Comparison of ENCODE assay signal across 7 mouse cellular contexts in genomic region chr9:35211573-35212511, GRCm38 (mm10). TPM values are rescaled to one million over a fixed set of nuclear protein-coding genes. Genes with fewer than 3 reads are reported as not detected.
DNase-seq lines count a peak whose midpoint lies in the region; ATAC-seq and TF ChIP-seq lines count a peak whose summit lies in the region.

No protein-coding gene starts in this region.

- peaks cover 3% of the 10 kb centered on the region; the same call in 1 of the 2 replicates for H3K4me1 ChIP-seq in cortical plate, adult 2 months (ENCODE audit: control insufficient read depth, insufficient read depth, low read length)
- no peaks in the 10 kb centered on the region; the same call in 1 of the 2 replicates for H3K4me1 ChIP-seq in hindbrain, embryonic 11.5 days (replicated peaks; ENCODE audit: control insufficient read depth, insufficient read depth, low read length)

- H3K36me3 ChIP-seq in hindbrain, embryonic 11.5 days (ENCODE audit: control insufficient read depth, insufficient read depth, low read length) = peaks cover 2% of the 10 kb centered on the region; the same call in 1 of the 2 replicates

- DNase-seq in layer of hippocampus, adult 2 months (ENCODE audit: low spot score in 2 of 2) = no peak
- no peak for DNase-seq in layer of hippocampus, postnatal 25 days (ENCODE audit: extremely low spot score in 1 of 2, low spot score in 1 of 2)
- no peak for DNase-seq in hindbrain, embryonic 11.5 days (ENCODE audit: low spot score)
- DNase-seq in urinary bladder, adult 18-20 months (ENCODE audit: low spot score in 2 of 2) = no peak
- no peak for DNase-seq in layer of hippocampus, adult 18-20 months (ENCODE audit: low spot score in 2 of 2)

- ATAC-seq in hindbrain, embryonic 11.5 days (ENCODE audit: low FRiP score) = 0 out of 2 replicates have a peak, but pooled peaks have one; percentile 0
- ATAC-seq in megakaryocyte-erythroid progenitor cell, adult 5-6 weeks (replicated peaks; ENCODE audit: low FRiP score, low TSS enrichment, poor library complexity, severe bottlenecking) = peak; percentile 2; the same call in 1 of the 2 replicates

- WGBS in hindbrain, embryonic 11.5 days = 36% methylated on average over 26 of the region's 26 CpGs

- H3K9ac ChIP-seq in hindbrain, embryonic 11.5 days (ENCODE audit: low read depth, low read length) = peak overlapping the region; percentile 85

- no peaks in the 10 kb centered on the region for H3K9me3 ChIP-seq in hindbrain, embryonic 11.5 days (ENCODE audit: control insufficient read depth, low read length)

- H3K27me3 ChIP-seq in hindbrain, embryonic 11.5 days (ENCODE audit: control insufficient read depth, insufficient read depth, low read length) = no peaks in the 10 kb centered on the region

- peak overlapping the region; percentile 97 for H3K27ac ChIP-seq in layer of hippocampus, adult 2 months
- peak overlapping the region; percentile 21; the same call in 1 of the 2 replicates for H3K27ac ChIP-seq in cortical plate, adult 2 months (ENCODE audit: insufficient read depth, low read length)
- H3K27ac ChIP-seq in hindbrain, embryonic 11.5 days (ENCODE audit: low read depth, low read length) = no peak overlapping the region

- peak overlapping the region; percentile 69 for H3K4me2 ChIP-seq in hindbrain, embryonic 11.5 days (replicated peaks; ENCODE audit: low read depth, low read length)

- peak overlapping the region; percentile 99 for H3K4me3 ChIP-seq in layer of hippocampus, adult 2 months
- peak overlapping the region; percentile 76 for H3K4me3 ChIP-seq in cortical plate, adult 2 months (ENCODE audit: insufficient read depth, low read length)
- H3K4me3 ChIP-seq in hindbrain, embryonic 11.5 days (ENCODE audit: low read depth, low read length) = peak overlapping the region; percentile 79

- TF ChIP-seq CTCF in layer of hippocampus, adult 2 months (conservative IDR thresholded peaks at IDR 0.05) = no peak
- TF ChIP-seq CTCF in cortical plate, adult 2 months (IDR thresholded peaks at IDR 0.05; ENCODE audit: extremely low read depth, insufficient read depth, low read length) = no peak

- no peak for TF ChIP-seq POLR2A in cortical plate, adult 2 months (IDR thresholded peaks at IDR 0.05; ENCODE audit: extremely low read depth, insufficient read depth, low read length)

RNA-seq across cellular contexts. Expression of gene Foxred1, which starts 1.0 kb away (rescaled TPM):
- total RNA-seq in layer of hippocampus, adult 2 months (2021) = 10 to 100 TPM; 35.4 to 37.3 TPM
- 10 to 100 TPM; 34.3 to 34.5 TPM for total RNA-seq in layer of hippocampus, postnatal 25 days (2021)
- polyA plus RNA-seq in cortical plate, adult 2 months (2012; rRNA removed) = 57.0 and 64.6 TPM in 2 replicates
- polyA plus RNA-seq in hindbrain, embryonic 11.5 days (2014; fragmentation: Nextera tagmentation; extraction: Ambion mirVana) = 30.7 and 33.7 TPM in 2 replicates
- total RNA-seq in megakaryocyte-erythroid progenitor cell, adult 5-6 weeks (2014; fragmentation: Nextera tagmentation) = 29.5 and 36.4 TPM in 2 replicates
- 37.9 and 52.0 TPM in 2 replicates for total RNA-seq in megakaryocyte-erythroid progenitor cell, adult 5-6 weeks (2017)
- total RNA-seq in layer of hippocampus, adult 18-20 months (2021) = 10 to 100 TPM; 33.1 to 35.0 TPM

RNA-seq across cellular contexts. Expression of gene Tirap, which starts 11.8 kb away (rescaled TPM):
- 1 to 10 TPM; 1.6 to 2.7 TPM for total RNA-seq in layer of hippocampus, adult 2 months (2021)
- 1 to 10 TPM; 1.5 to 2.2 TPM for total RNA-seq in layer of hippocampus, postnatal 25 days (2021)
- 2.7 and 3.3 TPM in 2 replicates for polyA plus RNA-seq in cortical plate, adult 2 months (2012; rRNA removed)
- 11.9 and 14.3 TPM in 2 replicates for polyA plus RNA-seq in hindbrain, embryonic 11.5 days (2014; fragmentation: Nextera tagmentation; extraction: Ambion mirVana)
- total RNA-seq in megakaryocyte-erythroid progenitor cell, adult 5-6 weeks (2014; fragmentation: Nextera tagmentation) = 2.8 and 3.9 TPM in 2 replicates
- 1.2 and 8.7 TPM in 2 replicates for total RNA-seq in megakaryocyte-erythroid progenitor cell, adult 5-6 weeks (2017)
- total RNA-seq in layer of hippocampus, adult 18-20 months (2021) = 1 to 10 TPM; 2.1 to 2.4 TPM

RNA-seq across cellular contexts. Expression of gene Srpr, which starts 11.9 kb away (rescaled TPM):
- total RNA-seq in layer of hippocampus, adult 2 months (2021) = 10 to 100 TPM; 65.4 to 65.6 TPM
- total RNA-seq in layer of hippocampus, postnatal 25 days (2021) = 10 to 100 TPM; 62.3 to 63.3 TPM
- 50.5 and 52.8 TPM in 2 replicates for polyA plus RNA-seq in cortical plate, adult 2 months (2012; rRNA removed)
- 95.4 and 96.8 TPM in 2 replicates for polyA plus RNA-seq in hindbrain, embryonic 11.5 days (2014; fragmentation: Nextera tagmentation; extraction: Ambion mirVana)
- total RNA-seq in megakaryocyte-erythroid progenitor cell, adult 5-6 weeks (2014; fragmentation: Nextera tagmentation) = 50.0 and 60.6 TPM in 2 replicates
- total RNA-seq in megakaryocyte-erythroid progenitor cell, adult 5-6 weeks (2017) = 47.4 and 84.9 TPM in 2 replicates
- 10 to 100 TPM; 65.8 to 69.0 TPM for total RNA-seq in layer of hippocampus, adult 18-20 months (2021)

RNA-seq across cellular contexts. Expression of gene Dcps, which starts 36.0 kb away (rescaled TPM):
- total RNA-seq in layer of hippocampus, adult 2 months (2021) = 10 to 100 TPM; 20.5 to 21.7 TPM
- 10 to 100 TPM; 19.2 to 21.5 TPM for total RNA-seq in layer of hippocampus, postnatal 25 days (2021)
- 23.1 and 25.3 TPM in 2 replicates for polyA plus RNA-seq in cortical plate, adult 2 months (2012; rRNA removed)
- 91.3 and 95.8 TPM in 2 replicates for polyA plus RNA-seq in hindbrain, embryonic 11.5 days (2014; fragmentation: Nextera tagmentation; extraction: Ambion mirVana)
- 56.1 and 65.7 TPM in 2 replicates for total RNA-seq in megakaryocyte-erythroid progenitor cell, adult 5-6 weeks (2014; fragmentation: Nextera tagmentation)
- total RNA-seq in megakaryocyte-erythroid progenitor cell, adult 5-6 weeks (2017) = 62.0 and 64.6 TPM in 2 replicates
- 10 to 100 TPM; 21.1 to 21.2 TPM for total RNA-seq in layer of hippocampus, adult 18-20 months (2021)

RNA-seq across cellular contexts. Expression of gene Fam118b, which starts 55.8 kb away (rescaled TPM):
- total RNA-seq in layer of hippocampus, adult 2 months (2021) = 10 to 100 TPM; 27.2 to 35.4 TPM
- total RNA-seq in layer of hippocampus, postnatal 25 days (2021) = 10 to 100 TPM; 25.8 to 26.3 TPM
- 21.2 and 22.0 TPM in 2 replicates for polyA plus RNA-seq in cortical plate, adult 2 months (2012; rRNA removed)
- 71.4 and 84.8 TPM in 2 replicates for polyA plus RNA-seq in hindbrain, embryonic 11.5 days (2014; fragmentation: Nextera tagmentation; extraction: Ambion mirVana)
- total RNA-seq in megakaryocyte-erythroid progenitor cell, adult 5-6 weeks (2014; fragmentation: Nextera tagmentation) = 24.7 and 34.1 TPM in 2 replicates
- 8.7 and 16.5 TPM in 2 replicates for total RNA-seq in megakaryocyte-erythroid progenitor cell, adult 5-6 weeks (2017)
- total RNA-seq in layer of hippocampus, adult 18-20 months (2021) = 10 to 100 TPM; 28.9 to 29.1 TPM
